Mouse (Mus musculus) erythroblast, embryonic 14.5 days (primary cell): Measurements from ENCODE around the gene Htra2. TPM values are rescaled to one million over a fixed set of nuclear protein-coding genes. Genes with fewer than 3 reads are reported as not detected.

Source experiments
- H3K27me3 ChIP-seq: 2 replicates; pipeline ENCODE4 v1.6.1; 2012; ENCODE audit warnings: inconsistent platforms; ENCODE audit not compliant: control insufficient read depth
- H3K36me3 ChIP-seq: 2 replicates; pipeline ENCODE4 v1.6.1; 2012; ENCODE audit warnings: mild to moderate bottlenecking, inconsistent platforms; ENCODE audit not compliant: control insufficient read depth
- H3K4me1 ChIP-seq: 2 replicates; pipeline ENCODE4 v1.6.1; 2012; ENCODE audit warnings: inconsistent platforms; ENCODE audit not compliant: control insufficient read depth
- H3K4me3 ChIP-seq: replicated peaks from 2 replicates; pipeline ENCODE3; 2012; ENCODE audit warnings: moderate library complexity, mild to moderate bottlenecking, inconsistent platforms
- H3K9me3 ChIP-seq: 2 replicates; pipeline ENCODE4 v1.6.1; 2012; ENCODE audit warnings: low read length, inconsistent platforms, mixed read lengths; ENCODE audit not compliant: control insufficient read depth
- GATA1 ChIP-seq: IDR thresholded peaks from 2 replicates; pipeline ENCODE4 v1.6.1; 2012; ENCODE audit warnings: low read length, inconsistent platforms, mixed read lengths
- TAL1 ChIP-seq: IDR thresholded peaks from 3 replicates; pipeline ENCODE4 v1.6.1; 2012; ENCODE audit warnings: low read length, inconsistent platforms, mixed read lengths
- polyA plus RNA-seq: library from polyadenylated mRNA; stranded (reverse); fragments of >175 nt; gene quantifications from 2 replicates; pipeline ENCODE4 v1.2.3, GENCODE M21; 2012

Htra2 gene
- polyA plus RNA-seq, 1 experiment, result 6.2 TPM

- Histone ChIP-seq H3K27me3 (peaks cover 100% of the 10 kb centered on the region), H3K36me3 (peaks cover 9% of the 10 kb centered on the region), H3K9me3 (peaks cover 26% of the 10 kb centered on the region), H3K4me3 (no peak overlapping the region), H3K4me1 (peaks cover 19% of the 10 kb centered on the region)
- TF ChIP-seq TAL1 (no peak), GATA1 (no peak)
Observed at GRCm38 (mm10) chr6:83065995-83066394, 10.9 kb upstream of the Htra2 start.

GRCm38 (mm10) chr6:83058725-83059124, 3.7 kb upstream of the Htra2 start:
- Histone ChIP-seq H3K9me3 (no peaks in the 10 kb centered on the region), H3K4me1 (peaks cover 44% of the 10 kb centered on the region), H3K36me3 (peaks cover 62% of the 10 kb centered on the region), H3K27me3 (peaks cover 31% of the 10 kb centered on the region), H3K4me3 (peak overlapping the region; percentile 45)
- no peak for TF ChIP-seq TAL1
- no peak for TF ChIP-seq GATA1

- TF ChIP-seq GATA1, result no peak
- H3K27me3 ChIP-seq, result peaks cover 22% of the 10 kb centered on the region
- H3K9me3 ChIP-seq, result no peaks in the 10 kb centered on the region
- peak within 1 kb of the TSS; percentile 45 for H3K4me3 ChIP-seq
- H3K36me3 ChIP-seq, result peaks cover 69% of the 10 kb centered on the region
- H3K4me1 ChIP-seq, result peaks cover 53% of the 10 kb centered on the region
Observed at GRCm38 (mm10) chr6:83057790-83058189, 2.7 kb upstream of the Htra2 start, which contains the start of gene Dqx1. Gene Dqx1 (plus strand): TSS chr6:83057844.

GRCm38 (mm10) chr6:83054074-83054851, 810 bp downstream of the Htra2 start, which contains the start of gene Aup1:
Gene Aup1 (plus strand): TSS chr6:83054521.
- no peaks in the 10 kb centered on the region for H3K27me3 ChIP-seq
- H3K36me3 ChIP-seq, result peaks cover 85% of the 10 kb centered on the region
- peaks cover 82% of the 10 kb centered on the region for H3K4me1 ChIP-seq
- TF ChIP-seq TAL1, result no peak
- TF ChIP-seq GATA1, result no peak
- peak within 1 kb of the TSS; percentile 81 for H3K4me3 ChIP-seq
- no peaks in the 10 kb centered on the region for H3K9me3 ChIP-seq

GRCm38 (mm10) chr6:83053136-83053960, 1.7 kb downstream of the Htra2 start:
- Histone ChIP-seq H3K4me3 (peak overlapping the region; percentile 81), H3K27me3 (no peaks in the 10 kb centered on the region), H3K4me1 (peaks cover 83% of the 10 kb centered on the region), H3K36me3 (peaks cover 79% of the 10 kb centered on the region), H3K9me3 (no peaks in the 10 kb centered on the region)
- no peak for TF ChIP-seq TAL1
- TF ChIP-seq GATA1, result no peak

- H3K9me3 ChIP-seq, result no peaks in the 10 kb centered on the region
- H3K4me1 ChIP-seq, result peaks cover 72% of the 10 kb centered on the region
- no peak overlapping the region for H3K4me3 ChIP-seq
- H3K27me3 ChIP-seq, result peaks cover 2% of the 10 kb centered on the region
- TF ChIP-seq TAL1, result no peak
- TF ChIP-seq GATA1, result no peak
- H3K36me3 ChIP-seq, result peaks cover 46% of the 10 kb centered on the region
Observed at GRCm38 (mm10) chr6:83049367-83049766, 5.7 kb downstream of the Htra2 start.

GRCm38 (mm10) chr6:83044742-83045141, 10.3 kb downstream of the Htra2 start:
- TF ChIP-seq TAL1, result no peak
- TF ChIP-seq GATA1, result no peak
- H3K36me3 ChIP-seq, result peaks cover 8% of the 10 kb centered on the region
- peaks cover 66% of the 10 kb centered on the region for H3K4me1 ChIP-seq
- H3K4me3 ChIP-seq, result no peak overlapping the region
- H3K9me3 ChIP-seq, result no peaks in the 10 kb centered on the region
- H3K27me3 ChIP-seq, result peaks cover 2% of the 10 kb centered on the region

- Histone ChIP-seq H3K9me3 (no peaks in the 10 kb centered on the region), H3K4me3 (no peak overlapping the region), H3K4me1 (peaks cover 67% of the 10 kb centered on the region), H3K27me3 (peaks cover 2% of the 10 kb centered on the region), H3K36me3 (peaks cover 2% of the 10 kb centered on the region; the same call in 1 of the 2 replicates)
- no peak for TF ChIP-seq TAL1
- TF ChIP-seq GATA1, result no peak
Observed at GRCm38 (mm10) chr6:83043993-83044392, 11.1 kb downstream of the Htra2 start.

GRCm38 (mm10) chr6:83043561-83043960, 11.5 kb downstream of the Htra2 start:
- peaks cover 67% of the 10 kb centered on the region for H3K4me1 ChIP-seq
- no peaks in the 10 kb centered on the region for H3K9me3 ChIP-seq
- H3K27me3 ChIP-seq, result peaks cover 2% of the 10 kb centered on the region
- peaks cover 1% of the 10 kb centered on the region; the same call in 1 of the 2 replicates for H3K36me3 ChIP-seq
- no peak overlapping the region for H3K4me3 ChIP-seq
- TF ChIP-seq GATA1 (no peak), TAL1 (no peak)
